Mouse (Mus musculus): ENCODE results near the gene Golph3.

GRCm38 (mm10) chr15:12394758-12395157 is 73.5 kb downstream of the Golph3 start:
- no peak for TF ChIP-seq CTCF (IDR thresholded peaks at IDR 0.05; ENCODE audit: control insufficient read depth, insufficient read depth, insufficient read length)
- TF ChIP-seq FOSL1 (IDR thresholded peaks at IDR 0.05; ENCODE audit: insufficient read depth, low read length, poor library complexity, severe bottlenecking), result no peak
- TF ChIP-seq MYOD1 (IDR thresholded peaks at IDR 0.05; ENCODE audit: control insufficient read depth, insufficient read length, low read depth), result no peak
- TF ChIP-seq USF1 (IDR thresholded peaks at IDR 0.05; ENCODE audit: low read depth), result no peak
